Mouse (Mus musculus): Measurements from ENCODE around the gene P2rx3. TPM values are rescaled to one million over a fixed set of nuclear protein-coding genes. Genes with fewer than 3 reads are reported as not detected.

The P2rx3 gene
- polyA plus RNA-seq, 1 experiment from 2014 or later, result 2.2 TPM

DNA sequence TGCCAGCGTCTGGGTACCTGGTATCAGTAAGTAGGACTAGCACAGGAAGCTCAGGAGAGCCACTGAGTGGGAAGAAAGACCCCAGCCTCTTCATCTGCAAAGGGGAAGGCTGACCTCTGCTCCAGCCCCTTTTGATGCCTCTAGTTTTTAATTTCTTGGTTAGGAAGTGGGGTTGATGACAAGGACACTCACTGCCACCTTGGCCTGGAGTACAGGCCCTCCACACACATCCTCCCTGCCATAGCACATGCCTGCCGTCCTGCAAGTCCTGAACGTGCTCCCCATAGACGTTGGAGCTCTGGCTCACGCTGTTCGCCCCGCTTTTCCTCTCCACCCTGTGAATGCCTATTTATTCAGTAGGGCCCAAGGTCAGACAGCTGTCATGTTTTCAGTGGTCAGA is 30.7 kb downstream of the P2rx3 start:
- no peak for ATAC-seq (replicated peaks)
- Histone ChIP-seq H3K4me1 (no peaks in the 10 kb centered on the region), H3K9ac (no peak overlapping the region), H3K27ac (no peak overlapping the region), H3K4me2 (no peak overlapping the region), H3K4me3 (no peak overlapping the region), H3K36me3 (replicated peaks) (no peaks in the 10 kb centered on the region), H3K27me3 (replicated peaks) (no peaks in the 10 kb centered on the region), H3K9me3 (no peaks in the 10 kb centered on the region)
- 85% methylated on average over 7 of the region's 7 CpGs for WGBS

- H3K27ac ChIP-seq, result no peak overlapping the region
- H3K27me3 ChIP-seq (replicated peaks), result no peaks in the 10 kb centered on the region
- no peak overlapping the region for H3K4me2 ChIP-seq
- H3K9ac ChIP-seq, result no peak overlapping the region
- WGBS, result 86% methylated on average over 4 of the region's 4 CpGs
- H3K36me3 ChIP-seq (replicated peaks), result no peaks in the 10 kb centered on the region
- H3K9me3 ChIP-seq, result no peaks in the 10 kb centered on the region
- no peak overlapping the region for H3K4me3 ChIP-seq
- ATAC-seq (replicated peaks), result no peak
- H3K4me1 ChIP-seq, result no peaks in the 10 kb centered on the region
These were observed 32.9 kb downstream of the P2rx3 start for GRCm38 (mm10) chr2:85004341-85004740.

DNA sequence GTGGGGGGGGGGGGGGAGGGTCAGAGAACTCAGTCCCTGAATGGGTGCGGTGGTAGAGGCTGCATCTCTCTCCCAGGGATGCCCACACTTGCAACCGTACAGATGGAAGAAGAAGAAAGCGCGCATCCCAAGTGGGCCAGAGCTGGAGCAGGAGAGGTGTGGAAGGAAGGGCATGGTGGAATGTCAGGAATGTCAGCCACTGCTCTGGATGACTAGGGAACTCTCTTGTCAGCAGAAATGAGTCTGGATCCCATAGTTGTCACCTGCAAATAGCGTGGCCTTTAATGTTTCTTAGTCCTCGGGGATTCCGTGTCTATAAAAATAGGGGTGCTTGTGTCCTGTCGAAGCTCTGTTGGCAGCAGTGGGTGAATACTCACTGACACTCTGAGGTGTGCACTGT is 34.7 kb downstream of the P2rx3 start:
- ATAC-seq (replicated peaks), result no peak
- H3K27me3 ChIP-seq (replicated peaks), result no peaks in the 10 kb centered on the region
- no peak overlapping the region for H3K9ac ChIP-seq
- H3K27ac ChIP-seq, result no peak overlapping the region
- H3K4me3 ChIP-seq, result no peak overlapping the region
- H3K36me3 ChIP-seq (replicated peaks), result no peaks in the 10 kb centered on the region
- WGBS, result 84% methylated on average over 8 of the region's 8 CpGs
- no peaks in the 10 kb centered on the region for H3K4me1 ChIP-seq
- no peak overlapping the region for H3K4me2 ChIP-seq
- no peaks in the 10 kb centered on the region for H3K9me3 ChIP-seq

GRCm38 (mm10) chr2:85001497-85001896 is 35.8 kb downstream of the P2rx3 start:
- H3K4me2 ChIP-seq, result no peak overlapping the region
- no peak overlapping the region for H3K27ac ChIP-seq
- no peak for ATAC-seq (replicated peaks)
- 76% methylated on average over 13 of the region's 13 CpGs for WGBS
- H3K27me3 ChIP-seq (replicated peaks), result no peaks in the 10 kb centered on the region
- no peak overlapping the region for H3K9ac ChIP-seq
- H3K9me3 ChIP-seq, result no peaks in the 10 kb centered on the region
- no peaks in the 10 kb centered on the region for H3K36me3 ChIP-seq (replicated peaks)
- H3K4me1 ChIP-seq, result no peaks in the 10 kb centered on the region
- H3K4me3 ChIP-seq, result no peak overlapping the region

GRCm38 (mm10) chr2:84999486-85000181 is 37.6 kb downstream of the P2rx3 start:
- Histone ChIP-seq H3K9me3 (no peaks in the 10 kb centered on the region), H3K4me1 (no peaks in the 10 kb centered on the region), H3K4me2 (no peak overlapping the region), H3K27ac (no peak overlapping the region), H3K27me3 (replicated peaks) (no peaks in the 10 kb centered on the region), H3K36me3 (replicated peaks) (no peaks in the 10 kb centered on the region), H3K4me3 (no peak overlapping the region), H3K9ac (no peak overlapping the region)
- WGBS, result 82% methylated on average over 3 of the region's 3 CpGs
- ATAC-seq (replicated peaks), result no peak

DNA sequence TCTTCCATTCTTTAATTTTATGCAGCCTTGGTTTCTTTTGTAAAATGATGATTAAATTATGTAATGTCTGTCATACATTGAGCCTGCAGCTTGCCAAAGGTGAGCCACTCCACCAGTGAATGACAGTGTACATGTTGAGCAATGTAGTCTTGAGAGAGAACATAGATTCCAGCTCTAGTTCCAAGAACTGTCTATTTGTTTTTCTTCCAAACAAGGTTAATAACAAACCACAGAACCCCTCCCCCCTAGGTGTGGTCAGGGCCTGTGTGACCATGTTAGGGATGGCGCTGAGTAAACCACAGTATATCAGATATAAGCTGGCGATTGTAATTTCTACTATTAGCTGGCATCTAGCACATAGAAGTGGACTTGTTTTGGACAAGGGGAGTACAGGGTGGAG is 40.9 kb downstream of the P2rx3 start:
- Histone ChIP-seq H3K4me1 (no peaks in the 10 kb centered on the region), H3K27ac (no peak overlapping the region), H3K4me2 (no peak overlapping the region), H3K9ac (no peak overlapping the region), H3K4me3 (no peak overlapping the region), H3K9me3 (no peaks in the 10 kb centered on the region), H3K36me3 (replicated peaks) (no peaks in the 10 kb centered on the region), H3K27me3 (replicated peaks) (no peaks in the 10 kb centered on the region)
- no peak for ATAC-seq (replicated peaks)
- 96% methylated on average over 2 of the region's 2 CpGs for WGBS

DNA sequence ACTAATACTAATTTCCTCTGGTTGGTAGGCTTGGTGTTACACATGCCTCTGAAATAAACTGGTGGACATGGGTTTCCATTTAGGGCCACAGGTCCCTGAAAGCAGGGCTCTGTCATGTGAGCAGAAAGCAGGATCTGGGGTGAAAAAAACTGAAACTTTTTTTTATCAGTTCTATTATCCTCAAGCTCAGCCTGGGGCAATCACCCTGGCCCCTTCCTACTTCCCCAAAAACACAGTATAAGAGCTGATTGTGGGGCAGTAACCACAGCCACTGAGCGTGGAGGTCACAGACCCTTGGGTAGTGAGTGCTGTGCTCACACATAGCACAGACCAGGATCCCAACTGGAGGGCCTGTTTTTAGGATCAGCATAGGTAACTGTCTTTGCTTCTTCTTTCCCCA is 49.3 kb downstream of the P2rx3 start, which contains the start of gene Prg3:
TSS of gene Prg3 (plus strand) at position 286 of the 400 bp plus-strand sequence.
- H3K27ac ChIP-seq, result no peak within 1 kb of the TSS
- no peak within 1 kb of the TSS for H3K4me3 ChIP-seq

GRCm38 (mm10) chr2:84980188-84980587 is 57.1 kb downstream of the P2rx3 start, which contains the start of gene Prg2:
Gene Prg2, plus strand, starts transcription at chr2:84980461.
- Histone ChIP-seq H3K9ac (no peak within 1 kb of the TSS), H3K9me3 (no peaks in the 10 kb centered on the region), H3K4me3 (no peak within 1 kb of the TSS), H3K27me3 (replicated peaks) (no peaks in the 10 kb centered on the region), H3K4me2 (no peak within 1 kb of the TSS), H3K27ac (no peak within 1 kb of the TSS), H3K4me1 (no peaks in the 10 kb centered on the region), H3K36me3 (replicated peaks) (no peaks in the 10 kb centered on the region)
- no peak for ATAC-seq (replicated peaks)
- WGBS, result 23% methylated on average over 1 of the region's 1 CpGs

More for the DNA sequence above, 49.3 kb downstream of the P2rx3 start, which contains the start of gene Prg3:
- no peak within 1 kb of the TSS for H3K9ac ChIP-seq
- no peaks in the 10 kb centered on the region for H3K36me3 ChIP-seq (replicated peaks)
- H3K27me3 ChIP-seq (replicated peaks), result no peaks in the 10 kb centered on the region
- ATAC-seq (replicated peaks), result no peak
- H3K9me3 ChIP-seq, result no peaks in the 10 kb centered on the region
- WGBS, result 80% methylated on average over 1 of the region's 1 CpGs
- no peaks in the 10 kb centered on the region for H3K4me1 ChIP-seq
- H3K4me2 ChIP-seq, result no peak within 1 kb of the TSS

- Histone ChIP-seq H3K9ac (no peak overlapping the region), H3K27ac (no peak overlapping the region), H3K27me3 (replicated peaks) (no peaks in the 10 kb centered on the region), H3K4me2 (no peak overlapping the region), H3K4me1 (no peaks in the 10 kb centered on the region), H3K4me3 (no peak overlapping the region), H3K9me3 (no peaks in the 10 kb centered on the region), H3K36me3 (replicated peaks) (no peaks in the 10 kb centered on the region)
- no peak for ATAC-seq (replicated peaks)
- 97% methylated on average over 2 of the region's 2 CpGs for WGBS
These were observed 61.7 kb downstream of the P2rx3 start for GRCm38 (mm10) chr2:84975580-84975979.

DNA sequence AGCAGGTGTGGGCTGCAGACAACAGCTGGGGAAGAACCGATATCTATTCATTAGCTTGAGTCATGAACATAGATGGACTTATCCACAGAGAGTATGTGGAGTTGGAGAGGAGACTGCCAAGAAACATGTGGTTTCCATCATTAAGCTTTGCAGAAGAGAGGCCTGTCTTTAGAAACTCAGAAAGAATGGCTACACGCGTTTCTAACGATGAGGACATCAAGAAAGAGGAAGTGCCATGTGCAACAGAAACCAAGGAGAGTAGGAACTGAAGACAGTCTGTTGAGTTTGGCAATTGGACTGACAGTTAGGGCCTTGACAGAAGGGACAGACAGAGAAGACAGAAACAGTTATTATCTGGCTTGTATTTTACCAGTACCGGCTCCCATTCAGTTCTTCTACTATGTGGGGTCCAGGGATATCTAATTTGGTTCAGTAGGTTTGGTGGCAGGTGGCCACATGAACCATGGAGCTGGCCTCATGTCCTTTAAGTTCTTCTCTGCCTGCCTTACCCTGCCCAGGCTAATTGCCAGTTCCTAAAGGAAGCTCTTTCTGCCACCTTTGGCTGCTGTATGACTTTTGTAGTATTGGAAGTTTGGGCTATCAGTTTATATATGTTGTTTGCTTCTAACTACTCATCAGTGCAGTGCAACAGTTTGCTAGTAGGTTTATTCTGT is 69.8 kb downstream of the P2rx3 start:
- no peak overlapping the region for H3K9ac ChIP-seq
- H3K27ac ChIP-seq, result no peak overlapping the region
- ATAC-seq (replicated peaks), result no peak
- H3K4me2 ChIP-seq, result no peak overlapping the region
- no peaks in the 10 kb centered on the region for H3K9me3 ChIP-seq
- H3K27me3 ChIP-seq (replicated peaks), result no peaks in the 10 kb centered on the region
- no peak overlapping the region for H3K4me3 ChIP-seq
- 89% methylated on average over 5 of the region's 5 CpGs for WGBS
- no peaks in the 10 kb centered on the region for H3K4me1 ChIP-seq
- no peaks in the 10 kb centered on the region for H3K36me3 ChIP-seq (replicated peaks)

- H3K4me3 ChIP-seq, result no peak overlapping the region
- H3K27me3 ChIP-seq (replicated peaks), result no peaks in the 10 kb centered on the region
- no peak overlapping the region for H3K4me2 ChIP-seq
- H3K36me3 ChIP-seq (replicated peaks), result no peaks in the 10 kb centered on the region
- WGBS, result 85% methylated on average over 7 of the region's 7 CpGs
- H3K27ac ChIP-seq, result no peak overlapping the region
- ATAC-seq (replicated peaks), result no peak
- no peak overlapping the region for H3K9ac ChIP-seq
- H3K4me1 ChIP-seq, result no peaks in the 10 kb centered on the region
- H3K9me3 ChIP-seq, result no peaks in the 10 kb centered on the region
These were observed 73.0 kb downstream of the P2rx3 start for GRCm38 (mm10) chr2:84964111-84964801.

DNA sequence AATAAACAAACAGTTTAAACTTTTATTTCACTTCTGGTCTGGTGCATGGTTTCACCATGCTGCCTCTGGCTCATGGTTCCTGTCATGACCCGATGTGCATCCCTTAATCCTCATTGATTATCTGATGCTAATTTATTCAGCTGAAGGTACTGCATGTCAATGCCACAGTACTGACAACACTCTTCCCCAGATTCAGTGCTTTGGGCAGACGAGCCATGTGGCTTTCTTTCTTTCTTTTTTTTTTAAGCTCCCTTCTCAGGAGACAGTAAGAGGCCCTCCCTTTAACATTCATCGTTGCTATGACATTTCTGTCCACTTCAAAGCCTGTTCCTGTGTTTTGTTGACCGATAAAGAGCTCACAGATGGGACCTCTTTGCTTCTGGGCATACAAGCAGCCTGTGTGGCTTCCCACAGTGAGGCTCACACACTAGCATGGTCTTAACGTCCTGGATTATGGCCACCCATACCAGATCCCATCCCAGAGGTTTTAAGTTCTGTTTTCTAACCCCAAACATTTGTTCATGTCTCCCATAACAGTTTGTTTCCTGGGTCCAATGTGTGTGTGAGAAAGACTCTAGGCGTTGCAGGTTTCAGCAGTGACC is 74.3 kb downstream of the P2rx3 start:
- Histone ChIP-seq H3K27ac (no peak overlapping the region), H3K27me3 (replicated peaks) (no peaks in the 10 kb centered on the region), H3K4me3 (no peak overlapping the region), H3K9ac (no peak overlapping the region), H3K9me3 (no peaks in the 10 kb centered on the region), H3K4me2 (no peak overlapping the region), H3K4me1 (no peaks in the 10 kb centered on the region), H3K36me3 (replicated peaks) (no peaks in the 10 kb centered on the region)
- no peak for ATAC-seq (replicated peaks)
- WGBS, result 18% methylated on average over 6 of the region's 6 CpGs
